Mouse (Mus musculus): ENCODE data around the gene Gm3045. TPM values are rescaled to one million over a fixed set of nuclear protein-coding genes. Genes with fewer than 3 reads are reported as not detected.

Gm3045 gene
- polyA plus RNA-seq, 1 experiment, result 27.1 TPM

- Histone ChIP-seq H3K36me3 (ENCODE audit: control insufficient read depth, insufficient read depth, low read length) (no peaks in the 10 kb centered on the region), H3K4me3 (ENCODE audit: control insufficient read depth, low read depth, low read length) (no peak within 1 kb of the TSS; the same call in 1 of the 2 replicates), H3K27me3 (ENCODE audit: control insufficient read depth, insufficient read depth, low read length) (no peaks in the 10 kb centered on the region), H3K27ac (ENCODE audit: control insufficient read depth, insufficient read depth, low read depth, low read length) (no peak within 1 kb of the TSS), H3K4me1 (ENCODE audit: control insufficient read depth, insufficient read depth, low read length) (peaks cover 13% of the 10 kb centered on the region; the same call in 1 of the 2 replicates)
- no peak for TF ChIP-seq POLR2A (IDR thresholded peaks at IDR 0.05; ENCODE audit: control insufficient read depth, low read depth, low read length)
- no peak for TF ChIP-seq CTCF (IDR thresholded peaks at IDR 0.05; ENCODE audit: control insufficient read depth, insufficient read depth, insufficient replicate concordance, low read depth, low read length)
Observed at GRCm38 (mm10) chr13:56438211-56439075, 12.0 kb downstream of the Gm3045 start, which contains the start of gene Slc25a48. Gene Slc25a48 (plus strand): TSS chr13:56438355.

- Histone ChIP-seq H3K27ac (ENCODE audit: control insufficient read depth, insufficient read depth, low read depth, low read length) (no peak overlapping the region), H3K36me3 (ENCODE audit: control insufficient read depth, insufficient read depth, low read length) (no peaks in the 10 kb centered on the region), H3K4me3 (ENCODE audit: control insufficient read depth, low read depth, low read length) (no peak overlapping the region), H3K27me3 (ENCODE audit: control insufficient read depth, insufficient read depth, low read length) (no peaks in the 10 kb centered on the region), H3K4me1 (ENCODE audit: control insufficient read depth, insufficient read depth, low read length) (peaks cover under 1% of the 10 kb centered on the region; the same call in 1 of the 2 replicates)
- TF ChIP-seq CTCF (IDR thresholded peaks at IDR 0.05; ENCODE audit: control insufficient read depth, insufficient read depth, insufficient replicate concordance, low read depth, low read length) (no peak), POLR2A (IDR thresholded peaks at IDR 0.05; ENCODE audit: control insufficient read depth, low read depth, low read length) (no peak)
Observed at GRCm38 (mm10) chr13:56443411-56443810, 17.0 kb downstream of the Gm3045 start.

GRCm38 (mm10) chr13:56444112-56444511, 17.7 kb downstream of the Gm3045 start:
- Histone ChIP-seq H3K27ac (ENCODE audit: control insufficient read depth, insufficient read depth, low read depth, low read length) (no peak overlapping the region), H3K4me3 (ENCODE audit: control insufficient read depth, low read depth, low read length) (no peak overlapping the region), H3K4me1 (ENCODE audit: control insufficient read depth, insufficient read depth, low read length) (no peaks in the 10 kb centered on the region), H3K27me3 (ENCODE audit: control insufficient read depth, insufficient read depth, low read length) (no peaks in the 10 kb centered on the region), H3K36me3 (ENCODE audit: control insufficient read depth, insufficient read depth, low read length) (no peaks in the 10 kb centered on the region)
- TF ChIP-seq CTCF (IDR thresholded peaks at IDR 0.05; ENCODE audit: control insufficient read depth, insufficient read depth, insufficient replicate concordance, low read depth, low read length) (no peak), POLR2A (IDR thresholded peaks at IDR 0.05; ENCODE audit: control insufficient read depth, low read depth, low read length) (no peak)

GRCm38 (mm10) chr13:56444996-56445395, 18.6 kb downstream of the Gm3045 start:
- TF ChIP-seq CTCF (IDR thresholded peaks at IDR 0.05; ENCODE audit: control insufficient read depth, insufficient read depth, insufficient replicate concordance, low read depth, low read length) (no peak), POLR2A (IDR thresholded peaks at IDR 0.05; ENCODE audit: control insufficient read depth, low read depth, low read length) (no peak)

GRCm38 (mm10) chr13:56449239-56450030, 23.0 kb downstream of the Gm3045 start:
- no peaks in the 10 kb centered on the region for H3K27me3 ChIP-seq (ENCODE audit: control insufficient read depth, insufficient read depth, low read length)
- no peaks in the 10 kb centered on the region for H3K4me1 ChIP-seq (ENCODE audit: control insufficient read depth, insufficient read depth, low read length)
- no peaks in the 10 kb centered on the region for H3K36me3 ChIP-seq (ENCODE audit: control insufficient read depth, insufficient read depth, low read length)
- no peak overlapping the region for H3K27ac ChIP-seq (ENCODE audit: control insufficient read depth, insufficient read depth, low read depth, low read length)
- no peak overlapping the region for H3K4me3 ChIP-seq (ENCODE audit: control insufficient read depth, low read depth, low read length)
- no peak for TF ChIP-seq POLR2A (IDR thresholded peaks at IDR 0.05; ENCODE audit: control insufficient read depth, low read depth, low read length)
- TF ChIP-seq CTCF (IDR thresholded peaks at IDR 0.05; ENCODE audit: control insufficient read depth, insufficient read depth, insufficient replicate concordance, low read depth, low read length), result no peak

More at GRCm38 (mm10) chr13:56444996-56445395, 18.6 kb downstream of the Gm3045 start:
- H3K27me3 ChIP-seq (ENCODE audit: control insufficient read depth, insufficient read depth, low read length), result no peaks in the 10 kb centered on the region
- no peak overlapping the region for H3K4me3 ChIP-seq (ENCODE audit: control insufficient read depth, low read depth, low read length)
- H3K36me3 ChIP-seq (ENCODE audit: control insufficient read depth, insufficient read depth, low read length), result no peaks in the 10 kb centered on the region
- H3K27ac ChIP-seq (ENCODE audit: control insufficient read depth, insufficient read depth, low read depth, low read length), result no peak overlapping the region
- H3K4me1 ChIP-seq (ENCODE audit: control insufficient read depth, insufficient read depth, low read length), result no peaks in the 10 kb centered on the region

- TF ChIP-seq CTCF (IDR thresholded peaks at IDR 0.05; ENCODE audit: control insufficient read depth, insufficient read depth, insufficient replicate concordance, low read depth, low read length), result no peak
- no peak for TF ChIP-seq POLR2A (IDR thresholded peaks at IDR 0.05; ENCODE audit: control insufficient read depth, low read depth, low read length)
- Histone ChIP-seq H3K4me1 (ENCODE audit: control insufficient read depth, insufficient read depth, low read length) (no peaks in the 10 kb centered on the region), H3K4me3 (ENCODE audit: control insufficient read depth, low read depth, low read length) (no peak overlapping the region), H3K27me3 (ENCODE audit: control insufficient read depth, insufficient read depth, low read length) (no peaks in the 10 kb centered on the region), H3K36me3 (ENCODE audit: control insufficient read depth, insufficient read depth, low read length) (no peaks in the 10 kb centered on the region), H3K27ac (ENCODE audit: control insufficient read depth, insufficient read depth, low read depth, low read length) (no peak overlapping the region)
Observed at GRCm38 (mm10) chr13:56450035-56450434, 23.6 kb downstream of the Gm3045 start.

- TF ChIP-seq CTCF (IDR thresholded peaks at IDR 0.05; ENCODE audit: control insufficient read depth, insufficient read depth, insufficient replicate concordance, low read depth, low read length) (no peak), POLR2A (IDR thresholded peaks at IDR 0.05; ENCODE audit: control insufficient read depth, low read depth, low read length) (no peak)
- H3K27me3 ChIP-seq (ENCODE audit: control insufficient read depth, insufficient read depth, low read length), result no peaks in the 10 kb centered on the region
- no peak overlapping the region for H3K4me3 ChIP-seq (ENCODE audit: control insufficient read depth, low read depth, low read length)
- no peaks in the 10 kb centered on the region for H3K4me1 ChIP-seq (ENCODE audit: control insufficient read depth, insufficient read depth, low read length)
- H3K27ac ChIP-seq (ENCODE audit: control insufficient read depth, insufficient read depth, low read depth, low read length), result no peak overlapping the region
- no peaks in the 10 kb centered on the region for H3K36me3 ChIP-seq (ENCODE audit: control insufficient read depth, insufficient read depth, low read length)
Observed at GRCm38 (mm10) chr13:56458001-56458400, 31.6 kb downstream of the Gm3045 start.
